Mouse (Mus musculus) c-Kit-positive CD71-positive TER-119-positive erythroid progenitor cells, embryonic 14.5 days (primary cell): ENCODE results near the gene Il10.

Experiments used
- DNase-seq: peaks from one replicate; pipeline ENCODE4 v3.0.0-alpha.2; 2013; ENCODE audit warnings: low spot score

The Il10 gene

GRCm38 (mm10) chr1:131049361-131049806 lies 29.7 kb downstream of the Il10 start:
- DNase-seq, result no peak

GRCm38 (mm10) chr1:131050011-131050410 lies 30.4 kb downstream of the Il10 start:
- DNase-seq, result no peak

DNA sequence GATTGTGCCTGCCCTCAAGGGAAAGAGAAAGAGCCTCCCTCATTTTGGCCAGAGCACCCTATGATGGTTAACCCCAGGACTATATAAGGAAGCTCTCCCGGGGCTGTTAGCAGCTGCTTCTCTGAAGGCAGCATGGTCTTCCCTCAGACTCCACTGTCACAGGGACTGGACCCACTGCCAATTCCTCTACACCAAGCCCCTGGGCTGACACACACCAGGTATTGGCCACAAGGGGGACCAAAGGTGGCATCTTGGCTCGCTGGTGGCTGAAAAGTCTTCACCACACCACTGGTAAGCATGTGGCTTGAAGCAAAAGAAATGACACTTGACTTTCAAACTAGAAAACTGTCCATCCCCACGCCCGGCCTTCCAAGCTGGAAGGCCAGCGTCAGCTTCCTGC lies 31.0 kb downstream of the Il10 start:
- DNase-seq, result no peak

- DNase-seq, result no peak
These were observed 31.4 kb downstream of the Il10 start for GRCm38 (mm10) chr1:131051073-131051472.

GRCm38 (mm10) chr1:131053239-131053638 lies 33.6 kb downstream of the Il10 start:
- DNase-seq, result peak; percentile 69

- no peak for DNase-seq
These were observed 34.0 kb downstream of the Il10 start for GRCm38 (mm10) chr1:131053656-131054055.

DNA sequence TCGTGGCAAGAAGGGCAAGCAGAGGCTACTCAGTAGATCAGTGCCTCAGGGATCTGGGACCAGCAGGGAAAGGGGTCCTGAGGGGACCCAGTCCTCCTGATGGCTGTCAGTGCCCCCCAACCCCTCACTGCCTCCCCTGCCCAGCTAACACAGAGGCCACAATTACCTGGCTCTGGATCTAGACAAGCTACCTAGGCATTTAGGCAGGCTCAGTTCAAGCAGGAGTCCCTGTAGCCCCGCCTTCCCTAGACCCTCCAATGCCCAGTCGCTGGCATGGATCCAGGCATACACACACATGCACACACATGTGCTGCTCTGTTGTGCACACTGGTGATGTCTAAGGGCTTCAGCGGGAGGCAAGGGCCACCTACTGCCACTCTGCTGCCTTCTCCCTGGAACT lies 34.6 kb downstream of the Il10 start:
- no peak for DNase-seq

GRCm38 (mm10) chr1:131058431-131058830 lies 38.8 kb downstream of the Il10 start:
- DNase-seq, result no peak

- DNase-seq, result no peak
These were observed 39.8 kb downstream of the Il10 start for GRCm38 (mm10) chr1:131059411-131059810.

- no peak for DNase-seq
These were observed 40.2 kb downstream of the Il10 start for GRCm38 (mm10) chr1:131059841-131060240.

DNA sequence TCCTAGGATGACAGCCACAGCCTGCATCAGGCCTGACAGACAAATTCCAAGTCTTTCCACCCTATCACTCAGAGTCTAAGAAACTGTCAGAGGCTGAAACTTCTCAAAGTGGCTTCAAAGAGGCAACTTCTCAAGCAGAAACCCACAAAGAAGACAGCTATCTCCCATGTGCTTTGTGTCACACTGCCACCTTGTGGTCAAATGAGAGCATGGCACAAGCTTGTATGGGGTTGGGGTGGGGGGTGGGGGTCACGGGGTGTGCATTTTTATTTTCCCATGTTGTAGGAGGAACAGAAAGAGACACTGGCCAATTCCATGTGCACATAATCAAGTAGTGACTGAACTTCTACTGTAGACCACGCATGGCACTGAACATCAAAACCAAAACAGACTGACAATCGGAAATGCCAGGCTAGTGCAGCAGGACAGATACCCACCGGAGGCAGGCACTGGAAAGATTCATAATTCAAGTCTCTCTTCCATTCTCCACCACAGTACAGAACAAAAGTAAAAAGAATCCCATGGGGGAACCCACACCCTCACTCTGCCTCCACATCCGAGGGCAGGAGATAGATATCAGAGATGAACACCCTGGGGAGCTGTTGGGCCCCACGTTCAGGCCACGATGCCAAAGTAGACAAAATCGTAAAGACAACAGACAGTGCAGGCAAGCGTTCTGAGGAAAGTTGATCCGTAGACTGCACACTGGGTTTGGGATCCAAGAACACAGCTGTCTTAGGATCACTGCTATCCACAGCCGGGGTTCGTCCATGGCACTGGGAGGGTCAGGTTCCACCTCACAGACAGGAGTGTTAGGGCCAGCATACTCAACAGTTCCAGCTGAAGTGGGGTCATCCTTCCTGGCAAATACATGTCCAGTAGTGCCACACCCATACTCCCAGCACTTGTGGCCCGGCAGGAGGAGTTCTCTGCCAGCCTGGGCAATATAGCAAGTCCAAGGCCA lies 40.9 kb downstream of the Il10 start:
- DNase-seq, result peak; percentile 56

DNA sequence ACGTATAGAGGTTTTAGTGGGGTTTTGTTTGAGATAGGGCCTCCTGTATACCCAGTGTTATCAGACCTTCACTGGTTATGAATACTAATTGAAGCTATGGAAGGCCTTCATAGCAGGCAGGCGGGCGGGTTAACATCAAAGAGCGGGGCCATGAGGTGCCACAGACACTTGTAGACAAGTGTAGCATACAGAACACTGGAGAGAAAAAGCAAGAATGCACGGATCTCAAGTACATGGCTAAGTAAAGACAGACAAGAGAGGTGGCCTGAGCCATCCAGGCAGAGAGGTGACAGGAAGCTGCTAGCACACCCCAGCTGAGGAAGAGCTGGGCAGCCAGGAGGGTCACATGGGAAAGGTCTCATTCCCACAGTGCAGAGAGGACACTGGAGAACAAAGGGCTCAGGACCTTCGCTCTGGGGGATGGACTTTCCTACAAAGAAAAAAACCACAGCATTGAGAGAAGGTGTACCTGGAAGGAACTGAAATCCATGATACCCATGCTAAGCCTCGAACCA lies 42.2 kb downstream of the Il10 start:
- DNase-seq, result no peak

GRCm38 (mm10) chr1:131062821-131063220 lies 43.2 kb downstream of the Il10 start:
- no peak for DNase-seq

- no peak for DNase-seq
These were observed 44.6 kb downstream of the Il10 start for GRCm38 (mm10) chr1:131064202-131064601.

DNA sequence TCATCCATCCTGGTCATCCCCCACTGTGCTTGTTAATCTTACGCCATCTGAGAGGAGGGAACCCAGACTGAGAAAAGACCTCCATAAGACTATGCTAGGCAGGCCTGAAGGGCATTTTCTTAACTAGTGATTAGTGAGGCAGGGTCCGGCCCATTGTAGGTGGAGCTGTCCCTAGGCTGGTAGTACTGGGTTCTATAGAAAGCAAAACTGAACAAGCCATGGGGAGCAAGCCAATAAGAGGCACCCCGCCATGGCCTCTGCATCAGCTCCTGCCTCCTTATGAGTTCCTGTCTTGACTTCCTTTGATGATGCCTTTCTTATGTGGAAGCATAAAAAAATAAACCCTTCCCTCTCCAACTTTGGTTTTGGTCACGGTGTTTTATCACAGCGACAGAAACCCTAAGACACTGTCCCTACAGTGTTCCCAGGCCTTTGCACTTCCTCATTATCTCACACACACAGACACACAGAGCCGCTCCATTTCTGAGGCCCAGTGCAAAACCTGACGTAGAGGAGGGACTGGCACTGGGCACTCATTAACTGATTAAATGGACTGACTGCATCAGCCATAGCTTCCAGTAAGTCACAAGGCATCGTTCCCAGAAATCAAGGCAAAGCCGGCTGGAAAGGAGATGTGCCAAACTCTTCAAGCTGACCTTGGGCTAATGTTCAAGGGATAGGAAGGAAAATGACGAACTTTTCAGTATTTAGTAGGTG lies 48.5 kb downstream of the Il10 start:
- peak; percentile 61 for DNase-seq

GRCm38 (mm10) chr1:131069010-131069409 lies 49.4 kb downstream of the Il10 start:
- DNase-seq, result no peak

GRCm38 (mm10) chr1:131072376-131072990 lies 52.8 kb downstream of the Il10 start:
- DNase-seq, result no peak

- DNase-seq, result no peak
These were observed 54.9 kb downstream of the Il10 start for GRCm38 (mm10) chr1:131074524-131074938.
